Mouse (Mus musculus): ENCODE data around the gene Wnk4.

DNA sequence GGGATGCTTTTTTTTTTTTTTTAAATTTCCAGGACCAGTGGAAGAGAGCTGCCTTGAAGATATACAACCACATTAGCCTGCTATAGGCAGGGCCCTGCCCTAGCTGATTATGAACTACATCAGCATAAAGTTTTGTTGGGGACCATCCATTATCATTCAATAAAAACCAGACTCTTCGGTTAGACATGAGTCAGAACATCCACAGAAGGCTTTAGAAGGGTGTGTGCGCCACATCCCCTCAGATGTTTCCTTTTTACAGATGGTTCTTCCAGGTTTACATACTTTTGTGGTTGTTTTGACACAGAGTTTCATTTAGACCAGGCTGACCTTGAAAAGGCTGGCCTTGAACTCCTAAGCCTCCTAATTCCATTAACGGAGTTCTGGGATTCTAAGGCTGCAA, 36.0 kb upstream of the Wnk4 start:
- TF ChIP-seq CTCF (conservative IDR thresholded peaks at IDR 0.05; ENCODE audit: low read length) = no peak
- TF ChIP-seq NANOG (IDR thresholded peaks at IDR 0.05; ENCODE audit: borderline replicate concordance, low read length) = no peak
- no peak for TF ChIP-seq POU5F1 (IDR thresholded peaks at IDR 0.05; ENCODE audit: borderline replicate concordance, low read length)

Data from E14TG2a.4 (cell line).